Mouse (Mus musculus) CH12.LX (cell line): ENCODE measurements around the gene Fuz.

Experiments
- BHLHE40 ChIP-seq: IDR thresholded peaks from 2 replicates; pipeline ENCODE4 v1.6.1; 2011; ENCODE audit warnings: mild to moderate bottlenecking, low read depth, low read length, improper control_type of control experiment
- CHD2 ChIP-seq: IDR thresholded peaks from 2 replicates; pipeline ENCODE4 v1.6.1; 2011; ENCODE audit warnings: low read length, improper control_type of control experiment
- CTCF ChIP-seq, 2 experiments: IDR thresholded peaks in 1 of 2; conservative IDR thresholded peaks in 1 of 2; 2 replicates each; pipeline ENCODE4 v1.5.1; 2011 to 2012; ENCODE audit warnings: low read depth in 2 of 2, low read length in 2 of 2, improper control_type of control experiment in 1 of 2, inconsistent platforms in 1 of 2, mild to moderate bottlenecking in 1 of 2, moderate library complexity in 1 of 2
- ETS1 ChIP-seq: conservative IDR thresholded peaks from 2 replicates; pipeline ENCODE4 v1.6.1; 2012; ENCODE audit warnings: low read depth, mild to moderate bottlenecking, inconsistent platforms, low read length, improper control_type of control experiment, moderate library complexity
- JUN ChIP-seq: IDR thresholded peaks from 2 replicates; pipeline ENCODE4 v1.6.1; 2011; ENCODE audit warnings: low read depth, mild to moderate bottlenecking, low read length, improper control_type of control experiment, moderate library complexity; ENCODE audit not compliant: insufficient read depth
- KAT2A ChIP-seq: IDR thresholded peaks from 2 replicates; pipeline ENCODE4 v1.6.1; 2012; ENCODE audit warnings: low read length, improper control_type of control experiment, inconsistent platforms; ENCODE audit not compliant: insufficient replicate concordance
- MAZ ChIP-seq: IDR thresholded peaks from 2 replicates; pipeline ENCODE4 v1.6.1; 2012; ENCODE audit warnings: low read depth, mild to moderate bottlenecking, inconsistent platforms, low read length, improper control_type of control experiment, moderate library complexity
- MEF2A ChIP-seq: IDR thresholded peaks from 2 replicates; pipeline ENCODE4 v1.6.1; 2014; ENCODE audit warnings: low read depth, mild to moderate bottlenecking, inconsistent platforms, low read length, improper control_type of control experiment, borderline replicate concordance
- POLR2A ChIP-seq: IDR thresholded peaks from 2 replicates; pipeline ENCODE4 v1.6.1; 2011; ENCODE audit warnings: low read depth, mild to moderate bottlenecking, improper control_type of control experiment, low read length
- POLR2AphosphoS2 ChIP-seq: IDR thresholded peaks from 2 replicates; pipeline ENCODE4 v1.6.1; 2011; ENCODE audit warnings: low read depth, low read length, improper control_type of control experiment
- ZC3H11A ChIP-seq: IDR thresholded peaks from 2 replicates; pipeline ENCODE4 v1.6.1; 2012; ENCODE audit warnings: low read depth, mild to moderate bottlenecking, inconsistent platforms, low read length, improper control_type of control experiment
- ZKSCAN1 ChIP-seq: IDR thresholded peaks from 2 replicates; pipeline ENCODE4 v1.6.1; 2012; ENCODE audit warnings: low read depth, inconsistent platforms, low read length, improper control_type of control experiment, borderline replicate concordance

DNA sequence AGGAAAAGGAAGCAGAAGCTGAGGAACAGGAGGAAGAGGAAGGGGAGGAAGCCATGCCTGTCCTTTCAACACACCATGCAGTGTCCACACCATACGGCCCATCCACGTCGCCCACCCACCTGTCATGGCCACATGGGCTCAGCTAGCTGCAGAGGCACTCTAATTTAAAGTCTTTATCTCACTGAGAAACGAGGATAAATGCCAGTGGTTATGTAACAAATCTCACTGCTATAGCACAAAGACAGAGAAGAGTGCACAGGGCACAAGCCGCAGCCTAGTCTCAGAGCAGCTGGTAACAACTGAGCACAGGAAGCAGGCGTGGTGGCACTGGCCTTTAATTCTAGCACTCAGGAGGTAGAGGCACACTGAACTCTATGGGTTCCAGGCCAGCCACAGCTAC lies 54.0 kb downstream of the Fuz start:
- TF ChIP-seq CTCF (conservative IDR thresholded peaks at IDR 0.05 in 1 of 2, IDR thresholded peaks at IDR 0.05 in 1 of 2; ENCODE audit: low read depth in 2 of 2, low read length in 2 of 2), result no peak
- no peak for TF ChIP-seq MAZ
- TF ChIP-seq CHD2, result no peak
- TF ChIP-seq POLR2AphosphoS2, result no peak
- TF ChIP-seq ETS1, result no peak
- no peak for TF ChIP-seq MEF2A
- TF ChIP-seq BHLHE40, result no peak
- no peak for TF ChIP-seq KAT2A
- no peak for TF ChIP-seq ZC3H11A
- TF ChIP-seq POLR2A, result no peak
- no peak for TF ChIP-seq ZKSCAN1
- no peak for TF ChIP-seq JUN
